Mouse (Mus musculus): ENCODE results near the gene Ccdc173. TPM values are rescaled to one million over a fixed set of nuclear protein-coding genes. Genes with fewer than 3 reads are reported as not detected.
"Not testable (repeated sequence)": the region's sequence is repeated elsewhere in the genome, so short reads cannot be mapped to it uniquely, and the experiment has no call there.

The Ccdc173 gene
- polyA plus RNA-seq, 1 experiment from 2014 or later = 1.4 TPM

DNA sequence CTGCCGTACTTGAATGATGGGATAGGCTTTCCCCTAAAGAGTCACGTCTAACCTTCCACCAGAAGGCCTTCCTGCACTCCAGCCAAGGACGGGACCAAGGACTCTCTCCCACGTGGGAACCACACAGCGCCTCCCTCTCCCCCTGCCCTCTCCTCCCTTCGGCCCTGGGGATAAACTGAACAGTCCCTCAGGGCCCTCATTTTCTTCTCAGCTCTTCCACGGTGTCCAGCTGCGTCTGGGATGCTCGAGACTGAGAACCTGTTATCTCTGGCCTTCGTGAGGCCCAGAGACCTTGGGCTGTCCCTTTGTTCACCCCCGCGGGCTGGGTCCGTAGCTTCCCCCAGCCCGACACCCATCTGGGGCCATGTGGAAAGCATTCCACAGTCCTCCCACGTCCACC, 20.8 kb upstream of the Ccdc173 start:
- no peak for DNase-seq (ENCODE audit: low spot score)
- no peak overlapping the region for H3K4me3 ChIP-seq (ENCODE audit: low read depth, low read length)
- no peak overlapping the region for H3K9ac ChIP-seq (ENCODE audit: low read depth, low read length)
- no peaks in the 10 kb centered on the region for H3K36me3 ChIP-seq (ENCODE audit: control insufficient read depth, insufficient read depth, low read length)
- WGBS = 61% methylated on average over 15 of the region's 15 CpGs
- H3K4me1 ChIP-seq (replicated peaks; ENCODE audit: control insufficient read depth, insufficient read depth, low read length) = peaks cover 8% of the 10 kb centered on the region
- no peaks in the 10 kb centered on the region for H3K9me3 ChIP-seq (ENCODE audit: control insufficient read depth, low read length)
- no peaks in the 10 kb centered on the region for H3K27me3 ChIP-seq (replicated peaks; ENCODE audit: control insufficient read depth, insufficient read depth, low read length)
- no peak overlapping the region for H3K27ac ChIP-seq (ENCODE audit: low read depth, low read length)
- no peak overlapping the region for H3K4me2 ChIP-seq
- ATAC-seq (replicated peaks; ENCODE audit: low FRiP score) = no peak

DNA sequence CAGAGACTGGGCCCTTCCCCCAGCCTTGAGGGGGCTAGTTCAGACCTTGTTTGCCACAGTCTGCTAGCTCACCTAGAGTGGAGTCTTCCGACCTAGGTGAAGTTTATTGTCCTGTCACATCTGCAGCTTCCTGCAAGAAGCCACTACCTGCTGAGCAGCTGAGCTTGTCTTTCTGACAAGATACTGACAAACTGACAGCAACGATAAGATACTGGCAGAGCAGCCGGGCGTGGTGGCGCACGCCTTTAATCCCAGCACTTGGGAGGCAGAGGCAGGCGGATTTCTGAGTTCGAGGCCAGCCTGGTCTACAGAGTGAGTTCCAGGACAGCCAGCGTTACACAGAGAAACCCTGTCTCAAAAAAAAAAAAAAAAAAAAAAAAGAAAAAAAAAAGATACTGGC, 15.3 kb upstream of the Ccdc173 start:
- not testable (repeated sequence) for DNase-seq (ENCODE audit: low spot score); H3K9ac ChIP-seq (ENCODE audit: low read depth, low read length); H3K9me3 ChIP-seq (ENCODE audit: control insufficient read depth, low read length); H3K4me2 ChIP-seq; H3K27me3 ChIP-seq (replicated peaks; ENCODE audit: control insufficient read depth, insufficient read depth, low read length); H3K36me3 ChIP-seq (ENCODE audit: control insufficient read depth, insufficient read depth, low read length); H3K4me3 ChIP-seq (ENCODE audit: low read depth, low read length); H3K27ac ChIP-seq (ENCODE audit: low read depth, low read length)
- WGBS = 55% methylated on average over 8 of the region's 9 CpGs
- peaks cover 17% of the 10 kb centered on the region for H3K4me1 ChIP-seq (replicated peaks; ENCODE audit: control insufficient read depth, insufficient read depth, low read length)
- peak; percentile 23; the same call in 1 of the 2 replicates for ATAC-seq (replicated peaks; ENCODE audit: low FRiP score)

DNA sequence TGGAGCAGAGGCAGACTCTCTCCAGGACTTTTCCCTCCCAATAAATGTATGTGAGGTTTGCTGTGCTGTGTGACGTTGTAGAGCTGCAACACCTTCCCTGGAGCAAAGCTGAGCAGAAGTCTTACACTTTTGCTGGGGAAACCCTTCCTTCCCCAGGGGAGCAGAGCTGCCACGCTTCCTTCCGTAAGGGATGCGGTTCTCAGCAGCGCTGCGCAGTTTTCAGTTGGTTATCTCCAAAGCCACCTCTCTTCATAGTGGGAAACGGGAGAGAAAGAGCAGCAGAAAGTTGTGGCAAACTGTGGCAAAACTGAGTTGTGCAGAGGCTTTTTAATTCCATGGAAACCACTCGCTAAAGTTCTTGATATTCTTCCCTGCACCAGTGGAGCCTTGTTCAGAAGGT, 14.4 kb upstream of the Ccdc173 start:
- WGBS = 46% methylated on average over 8 of the region's 8 CpGs
- H3K9ac ChIP-seq (ENCODE audit: low read depth, low read length) = peak overlapping the region; percentile 11; the same call in 1 of the 2 replicates
- ATAC-seq (replicated peaks; ENCODE audit: low FRiP score) (no peak), DNase-seq (ENCODE audit: low spot score) (no peak)
- H3K4me3 ChIP-seq (ENCODE audit: low read depth, low read length) = no peak overlapping the region
- H3K4me2 ChIP-seq = peak overlapping the region; percentile 59
- no peaks in the 10 kb centered on the region for H3K36me3 ChIP-seq (ENCODE audit: control insufficient read depth, insufficient read depth, low read length)
- H3K27me3 ChIP-seq (replicated peaks; ENCODE audit: control insufficient read depth, insufficient read depth, low read length) = no peaks in the 10 kb centered on the region
- peak overlapping the region; percentile 2; the same call in 1 of the 2 replicates for H3K27ac ChIP-seq (ENCODE audit: low read depth, low read length)
- H3K4me1 ChIP-seq (replicated peaks; ENCODE audit: control insufficient read depth, insufficient read depth, low read length) = peaks cover 17% of the 10 kb centered on the region
- no peaks in the 10 kb centered on the region for H3K9me3 ChIP-seq (ENCODE audit: control insufficient read depth, low read length)

DNA sequence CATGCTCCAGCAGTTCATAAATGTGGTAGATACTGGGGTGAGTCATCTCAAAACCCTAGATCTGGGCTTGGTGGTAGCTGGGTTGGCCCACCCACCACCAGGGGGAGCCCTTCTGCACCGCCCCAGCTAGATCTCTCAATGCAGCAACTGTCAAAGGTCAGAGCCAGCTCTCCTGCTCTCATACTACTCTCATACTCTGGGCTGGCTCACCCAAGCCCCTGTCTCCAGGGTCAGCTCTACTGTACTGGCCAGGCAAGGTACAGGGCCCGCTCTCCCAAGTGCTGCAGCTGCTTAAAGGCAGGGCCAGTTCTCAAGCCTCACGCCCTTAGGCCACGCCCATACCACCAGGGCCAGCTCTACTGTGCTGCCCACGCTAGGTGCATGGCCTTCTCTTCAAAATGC, 13.5 kb upstream of the Ccdc173 start:
- H3K9ac ChIP-seq (ENCODE audit: low read depth, low read length) = peak overlapping the region; percentile 58
- 32% methylated on average over 5 of the region's 5 CpGs for WGBS
- no peaks in the 10 kb centered on the region for H3K9me3 ChIP-seq (ENCODE audit: control insufficient read depth, low read length)
- no peaks in the 10 kb centered on the region for H3K27me3 ChIP-seq (replicated peaks; ENCODE audit: control insufficient read depth, insufficient read depth, low read length)
- H3K36me3 ChIP-seq (ENCODE audit: control insufficient read depth, insufficient read depth, low read length) = no peaks in the 10 kb centered on the region
- H3K4me1 ChIP-seq (replicated peaks; ENCODE audit: control insufficient read depth, insufficient read depth, low read length) = peaks cover 17% of the 10 kb centered on the region
- peak; percentile 87 for ATAC-seq (replicated peaks; ENCODE audit: low FRiP score)
- peak overlapping the region; percentile 59 for H3K4me2 ChIP-seq
- H3K27ac ChIP-seq (ENCODE audit: low read depth, low read length) = peak overlapping the region; percentile 62; the same call in 1 of the 2 replicates
- DNase-seq (ENCODE audit: low spot score) = peak; percentile 81
- peak overlapping the region; percentile 35 for H3K4me3 ChIP-seq (ENCODE audit: low read depth, low read length)

DNA sequence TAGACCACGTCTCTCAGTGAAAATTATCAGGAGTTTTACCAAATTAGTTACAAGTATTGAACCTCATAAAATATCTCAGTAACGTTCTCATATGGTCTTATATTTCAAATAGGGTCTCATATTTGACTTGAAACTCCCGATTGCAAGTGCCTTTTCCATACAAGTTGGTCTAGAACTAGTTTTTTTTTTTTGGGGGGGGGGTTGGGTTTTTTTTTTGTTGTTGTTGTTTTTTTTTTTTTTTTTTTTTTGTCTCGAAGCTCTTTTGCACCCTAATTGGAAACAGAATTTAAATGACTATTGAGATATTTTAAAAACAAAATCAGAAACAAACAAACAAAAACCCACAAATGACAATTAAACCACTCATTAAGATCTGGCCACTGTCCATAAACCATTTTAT, 1.3 kb upstream of the Ccdc173 start:
- no peak overlapping the region for H3K27ac ChIP-seq (ENCODE audit: low read depth, low read length)

DNA sequence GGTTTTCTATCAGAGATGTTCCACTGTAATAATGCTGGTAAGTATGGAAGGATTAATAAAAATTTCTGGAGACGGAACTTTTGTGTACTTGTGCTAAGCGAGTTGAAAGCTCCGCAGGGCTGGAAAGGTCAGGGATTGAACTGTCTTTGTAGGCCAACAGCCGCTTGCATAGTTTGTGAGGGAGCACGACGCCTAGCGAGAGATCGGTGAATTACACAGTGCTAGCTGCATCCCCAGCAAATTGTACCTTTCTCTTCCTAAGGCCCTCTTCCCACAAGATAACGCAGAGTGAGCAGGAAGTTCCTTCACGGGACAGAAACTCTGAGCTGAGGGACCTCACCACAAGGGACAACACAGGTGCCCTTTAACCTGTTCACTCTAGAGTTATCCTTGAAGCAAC, 910 bp upstream of the Ccdc173 start:
- 1% methylated on average over 10 of the region's 10 CpGs for WGBS
- Histone ChIP-seq H3K9ac (ENCODE audit: low read depth, low read length) (peak overlapping the region; percentile 68), H3K9me3 (ENCODE audit: control insufficient read depth, low read length) (no peaks in the 10 kb centered on the region), H3K36me3 (ENCODE audit: control insufficient read depth, insufficient read depth, low read length) (peaks cover 6% of the 10 kb centered on the region), H3K4me3 (ENCODE audit: low read depth, low read length) (peak overlapping the region; percentile 60), H3K27me3 (replicated peaks; ENCODE audit: control insufficient read depth, insufficient read depth, low read length) (no peaks in the 10 kb centered on the region), H3K27ac (ENCODE audit: low read depth, low read length) (0 out of 2 replicates have a peak overlapping the region, but pooled peaks have one; percentile 5), H3K4me2 (peak overlapping the region; percentile 79), H3K4me1 (replicated peaks; ENCODE audit: control insufficient read depth, insufficient read depth, low read length) (peaks cover 3% of the 10 kb centered on the region; the same call in 1 of the 2 replicates)
- ATAC-seq (replicated peaks; ENCODE audit: low FRiP score) = peak; percentile 70
- peak; percentile 80 for DNase-seq (ENCODE audit: low spot score)

More for the DNA sequence above, 1.3 kb upstream of the Ccdc173 start:
- ATAC-seq (replicated peaks; ENCODE audit: low FRiP score) (no peak), DNase-seq (ENCODE audit: low spot score) (no peak)
- Histone ChIP-seq H3K9ac (ENCODE audit: low read depth, low read length) (no peak overlapping the region), H3K9me3 (ENCODE audit: control insufficient read depth, low read length) (no peaks in the 10 kb centered on the region), H3K27me3 (replicated peaks; ENCODE audit: control insufficient read depth, insufficient read depth, low read length) (no peaks in the 10 kb centered on the region), H3K36me3 (ENCODE audit: control insufficient read depth, insufficient read depth, low read length) (peaks cover 9% of the 10 kb centered on the region), H3K4me1 (replicated peaks; ENCODE audit: control insufficient read depth, insufficient read depth, low read length) (peaks cover 3% of the 10 kb centered on the region; the same call in 1 of the 2 replicates), H3K4me3 (ENCODE audit: low read depth, low read length) (peak overlapping the region; percentile 60; the same call in 1 of the 2 replicates), H3K4me2 (peak overlapping the region; percentile 79)
- WGBS = 59% methylated on average over 4 of the region's 4 CpGs

DNA sequence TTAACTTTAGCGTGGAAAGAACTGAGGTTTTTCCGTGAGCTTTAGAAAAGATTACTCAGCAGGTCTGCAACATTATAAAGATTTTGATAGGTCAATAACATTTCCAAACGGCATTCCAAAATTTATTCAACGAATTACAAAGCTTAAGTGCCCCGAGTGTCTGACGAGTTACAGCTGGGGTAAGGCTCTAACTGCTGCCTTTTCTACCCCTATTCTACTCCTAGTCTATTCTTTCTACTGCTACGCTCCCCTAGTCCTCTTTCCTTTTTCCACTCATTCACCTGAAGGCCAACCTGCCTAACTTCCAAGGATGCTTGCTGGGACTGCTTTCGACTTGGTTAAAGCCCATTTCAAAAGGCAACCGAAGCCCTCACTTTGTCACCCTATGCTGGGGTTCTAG, 401 bp downstream of the Ccdc173 start:
- peak overlapping the region; percentile 79 for H3K4me2 ChIP-seq
- H3K9me3 ChIP-seq (ENCODE audit: control insufficient read depth, low read length) = no peaks in the 10 kb centered on the region
- peaks cover 2% of the 10 kb centered on the region; the same call in 1 of the 2 replicates for H3K36me3 ChIP-seq (ENCODE audit: control insufficient read depth, insufficient read depth, low read length)
- DNase-seq (ENCODE audit: low spot score) = no peak
- WGBS = 35% methylated on average over 9 of the region's 9 CpGs
- H3K4me3 ChIP-seq (ENCODE audit: low read depth, low read length) = peak overlapping the region; percentile 60
- H3K27me3 ChIP-seq (replicated peaks; ENCODE audit: control insufficient read depth, insufficient read depth, low read length) = no peaks in the 10 kb centered on the region
- H3K4me1 ChIP-seq (replicated peaks; ENCODE audit: control insufficient read depth, insufficient read depth, low read length) = peaks cover 3% of the 10 kb centered on the region; the same call in 1 of the 2 replicates
- 0 out of 2 replicates have a peak, but pooled peaks have one; percentile 9 for ATAC-seq (replicated peaks; ENCODE audit: low FRiP score)
- H3K27ac ChIP-seq (ENCODE audit: low read depth, low read length) = no peak overlapping the region
- H3K9ac ChIP-seq (ENCODE audit: low read depth, low read length) = peak overlapping the region; percentile 68

DNA sequence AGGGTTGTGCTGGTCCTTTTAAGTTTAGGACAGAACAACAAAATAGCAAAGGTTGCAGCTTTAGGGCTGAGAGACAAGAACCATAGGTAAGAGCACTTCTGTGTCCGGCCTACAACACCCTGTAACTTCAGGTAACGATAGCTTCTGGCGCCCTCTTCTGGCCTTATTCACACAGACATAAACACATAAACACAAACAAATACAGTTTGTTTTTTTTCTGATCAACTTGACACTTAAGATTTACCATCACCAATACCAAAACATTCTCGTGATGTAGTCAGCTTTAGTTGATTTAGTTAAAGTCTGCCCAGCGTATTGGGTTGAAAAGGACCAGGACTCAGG, 10.6 kb downstream of the Ccdc173 start:
- WGBS = 46% methylated on average over 5 of the region's 5 CpGs
- H3K36me3 ChIP-seq (ENCODE audit: control insufficient read depth, insufficient read depth, low read length) = no peaks in the 10 kb centered on the region
- DNase-seq (ENCODE audit: low spot score) (no peak), ATAC-seq (replicated peaks; ENCODE audit: low FRiP score) (no peak)
- no peak overlapping the region for H3K9ac ChIP-seq (ENCODE audit: low read depth, low read length)
- H3K4me3 ChIP-seq (ENCODE audit: low read depth, low read length) = no peak overlapping the region
- H3K27me3 ChIP-seq (replicated peaks; ENCODE audit: control insufficient read depth, insufficient read depth, low read length) = no peaks in the 10 kb centered on the region
- H3K9me3 ChIP-seq (ENCODE audit: control insufficient read depth, low read length) = no peaks in the 10 kb centered on the region
- H3K4me1 ChIP-seq (replicated peaks; ENCODE audit: control insufficient read depth, insufficient read depth, low read length) = no peaks in the 10 kb centered on the region
- no peak overlapping the region for H3K27ac ChIP-seq (ENCODE audit: low read depth, low read length)
- no peak overlapping the region for H3K4me2 ChIP-seq

DNA sequence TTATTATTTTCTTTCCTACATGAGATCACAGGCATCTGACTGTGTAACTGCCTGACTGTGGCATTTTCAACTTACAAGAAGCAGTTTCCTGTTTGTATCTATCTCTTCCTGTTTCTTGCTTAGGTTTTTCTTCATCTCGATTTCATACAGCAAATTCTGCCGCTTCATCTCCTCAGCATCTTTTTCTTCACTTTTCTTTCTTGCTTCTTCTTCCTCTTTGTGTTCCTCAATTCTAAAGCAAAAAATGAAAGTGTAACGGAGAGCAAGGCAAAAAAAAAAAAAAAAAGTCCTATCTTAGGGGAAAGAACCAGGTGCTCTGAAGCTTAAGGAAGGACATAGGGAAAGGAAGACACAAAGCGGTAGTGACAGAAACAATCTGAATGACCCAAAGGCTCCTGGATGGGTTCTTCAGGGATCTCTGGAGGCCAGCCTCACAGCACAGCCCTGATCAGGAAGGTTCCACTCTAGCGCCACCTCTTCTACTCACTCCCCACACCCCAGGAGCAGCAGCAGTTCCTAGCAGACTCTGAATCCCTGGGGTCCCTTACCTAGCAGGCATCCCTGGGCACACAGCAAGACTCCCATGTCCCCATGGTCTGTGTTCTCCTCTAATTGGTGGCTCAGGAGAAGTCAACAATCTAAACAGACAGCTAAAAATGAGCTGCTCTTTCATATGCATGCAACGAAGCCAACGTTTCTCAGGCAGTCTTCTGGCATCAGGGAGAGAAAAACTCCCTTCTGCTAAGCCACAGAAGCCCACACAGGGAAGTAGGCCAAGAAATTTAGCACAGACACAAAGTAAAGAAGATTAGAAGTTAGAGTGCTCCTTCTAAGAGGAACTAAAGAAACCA, 11.2 kb downstream of the Ccdc173 start:
- ATAC-seq (replicated peaks; ENCODE audit: low FRiP score) = no peak
- 58% methylated on average over 7 of the region's 7 CpGs for WGBS
- no peaks in the 10 kb centered on the region for H3K36me3 ChIP-seq (ENCODE audit: control insufficient read depth, insufficient read depth, low read length)
- no peaks in the 10 kb centered on the region for H3K4me1 ChIP-seq (replicated peaks; ENCODE audit: control insufficient read depth, insufficient read depth, low read length)
- no peak overlapping the region for H3K9ac ChIP-seq (ENCODE audit: low read depth, low read length)
- no peak overlapping the region for H3K27ac ChIP-seq (ENCODE audit: low read depth, low read length)
- H3K4me3 ChIP-seq (ENCODE audit: low read depth, low read length) = no peak overlapping the region
- H3K9me3 ChIP-seq (ENCODE audit: control insufficient read depth, low read length) = no peaks in the 10 kb centered on the region
- no peak overlapping the region for H3K4me2 ChIP-seq
- DNase-seq (ENCODE audit: low spot score) = no peak
- H3K27me3 ChIP-seq (replicated peaks; ENCODE audit: control insufficient read depth, insufficient read depth, low read length) = no peaks in the 10 kb centered on the region

All from liver, embryonic 11.5 days (tissue).